Mouse (Mus musculus): ENCODE results near the gene Irgc1. TPM values are rescaled to one million over a fixed set of nuclear protein-coding genes. Genes with fewer than 3 reads are reported as not detected.
A peak's percentile ranks its signal among the peaks of the same experiment; 100 is the strongest.

Gene Irgc1
- polyA plus RNA-seq, 1 experiment from 2014 or later: not detected

- Histone ChIP-seq H3K9ac (ENCODE audit: low read depth, low read length) (no peak overlapping the region; the same call in 1 of the 2 replicates), H3K9me3 (ENCODE audit: control insufficient read depth, low read length) (no peaks in the 10 kb centered on the region), H3K4me2 (ENCODE audit: low read length) (no peak overlapping the region), H3K4me1 (ENCODE audit: control insufficient read depth, insufficient read depth, low read depth, low read length) (peaks cover 7% of the 10 kb centered on the region), H3K36me3 (ENCODE audit: control insufficient read depth, insufficient read depth, low read length) (peaks cover 4% of the 10 kb centered on the region), H3K27ac (ENCODE audit: low read depth, low read length) (peak overlapping the region; percentile 64; the same call in 1 of the 2 replicates), H3K27me3 (replicated peaks; ENCODE audit: control insufficient read depth, insufficient read depth, low read length) (no peaks in the 10 kb centered on the region), H3K4me3 (ENCODE audit: low read length) (no peak overlapping the region)
- peak; percentile 77 for ATAC-seq
- 46% methylated on average over 8 of the region's 8 CpGs for WGBS
These were observed 29.8 kb downstream of the Irgc1 start for GRCm38 (mm10) chr7:24422251-24422650.

- H3K27ac ChIP-seq (ENCODE audit: low read depth, low read length): peak overlapping the region; percentile 64; the same call in 1 of the 2 replicates
- peaks cover 7% of the 10 kb centered on the region for H3K36me3 ChIP-seq (ENCODE audit: control insufficient read depth, insufficient read depth, low read length)
- H3K4me3 ChIP-seq (ENCODE audit: low read length): no peak overlapping the region
- H3K4me2 ChIP-seq (ENCODE audit: low read length): no peak overlapping the region
- H3K9me3 ChIP-seq (ENCODE audit: control insufficient read depth, low read length): no peaks in the 10 kb centered on the region
- no peak overlapping the region for H3K9ac ChIP-seq (ENCODE audit: low read depth, low read length)
- ATAC-seq: no peak
- no peaks in the 10 kb centered on the region for H3K27me3 ChIP-seq (replicated peaks; ENCODE audit: control insufficient read depth, insufficient read depth, low read length)
- WGBS: 50% methylated on average over 7 of the region's 7 CpGs
- peaks cover 7% of the 10 kb centered on the region for H3K4me1 ChIP-seq (ENCODE audit: control insufficient read depth, insufficient read depth, low read depth, low read length)
These were observed 30.4 kb downstream of the Irgc1 start for GRCm38 (mm10) chr7:24421648-24422047.

- peaks cover 7% of the 10 kb centered on the region for H3K4me1 ChIP-seq (ENCODE audit: control insufficient read depth, insufficient read depth, low read depth, low read length)
- WGBS: 32% methylated on average over 8 of the region's 8 CpGs
- ATAC-seq: no peak
- peaks cover 8% of the 10 kb centered on the region for H3K36me3 ChIP-seq (ENCODE audit: control insufficient read depth, insufficient read depth, low read length)
- no peaks in the 10 kb centered on the region for H3K27me3 ChIP-seq (replicated peaks; ENCODE audit: control insufficient read depth, insufficient read depth, low read length)
- no peaks in the 10 kb centered on the region for H3K9me3 ChIP-seq (ENCODE audit: control insufficient read depth, low read length)
- H3K9ac ChIP-seq (ENCODE audit: low read depth, low read length): no peak overlapping the region; the same call in 1 of the 2 replicates
- no peak overlapping the region for H3K4me3 ChIP-seq (ENCODE audit: low read length)
- H3K27ac ChIP-seq (ENCODE audit: low read depth, low read length): no peak overlapping the region
- no peak overlapping the region for H3K4me2 ChIP-seq (ENCODE audit: low read length)
These were observed 32.5 kb downstream of the Irgc1 start for GRCm38 (mm10) chr7:24419579-24419978.

- Histone ChIP-seq H3K9ac (ENCODE audit: low read depth, low read length) (no peak overlapping the region), H3K9me3 (ENCODE audit: control insufficient read depth, low read length) (no peaks in the 10 kb centered on the region), H3K27ac (ENCODE audit: low read depth, low read length) (no peak overlapping the region), H3K4me3 (ENCODE audit: low read length) (no peak overlapping the region), H3K36me3 (ENCODE audit: control insufficient read depth, insufficient read depth, low read length) (peaks cover 3% of the 10 kb centered on the region; the same call in 1 of the 2 replicates), H3K27me3 (replicated peaks; ENCODE audit: control insufficient read depth, insufficient read depth, low read length) (no peaks in the 10 kb centered on the region), H3K4me2 (ENCODE audit: low read length) (no peak overlapping the region), H3K4me1 (ENCODE audit: control insufficient read depth, insufficient read depth, low read depth, low read length) (no peaks in the 10 kb centered on the region)
- no peak for ATAC-seq
- 85% methylated on average over 7 of the region's 7 CpGs for WGBS
These were observed 36.8 kb downstream of the Irgc1 start for GRCm38 (mm10) chr7:24415261-24415660.

- H3K4me2 ChIP-seq (ENCODE audit: low read length): no peak overlapping the region
- no peak overlapping the region for H3K9ac ChIP-seq (ENCODE audit: low read depth, low read length)
- H3K36me3 ChIP-seq (ENCODE audit: control insufficient read depth, insufficient read depth, low read length): peaks cover 3% of the 10 kb centered on the region; the same call in 1 of the 2 replicates
- no peaks in the 10 kb centered on the region for H3K9me3 ChIP-seq (ENCODE audit: control insufficient read depth, low read length)
- ATAC-seq: no peak
- H3K27ac ChIP-seq (ENCODE audit: low read depth, low read length): no peak overlapping the region
- 94% methylated on average over 3 of the region's 3 CpGs for WGBS
- H3K4me1 ChIP-seq (ENCODE audit: control insufficient read depth, insufficient read depth, low read depth, low read length): no peaks in the 10 kb centered on the region
- H3K4me3 ChIP-seq (ENCODE audit: low read length): no peak overlapping the region
- H3K27me3 ChIP-seq (replicated peaks; ENCODE audit: control insufficient read depth, insufficient read depth, low read length): no peaks in the 10 kb centered on the region
These were observed 38.5 kb downstream of the Irgc1 start for GRCm38 (mm10) chr7:24413630-24414029.

- no peak overlapping the region for H3K9ac ChIP-seq (ENCODE audit: low read depth, low read length)
- no peak for ATAC-seq
- H3K36me3 ChIP-seq (ENCODE audit: control insufficient read depth, insufficient read depth, low read length): no peaks in the 10 kb centered on the region; the same call in 1 of the 2 replicates
- H3K9me3 ChIP-seq (ENCODE audit: control insufficient read depth, low read length): no peaks in the 10 kb centered on the region
- no peaks in the 10 kb centered on the region for H3K27me3 ChIP-seq (replicated peaks; ENCODE audit: control insufficient read depth, insufficient read depth, low read length)
- no peak overlapping the region for H3K4me2 ChIP-seq (ENCODE audit: low read length)
- H3K27ac ChIP-seq (ENCODE audit: low read depth, low read length): no peak overlapping the region
- H3K4me3 ChIP-seq (ENCODE audit: low read length): no peak overlapping the region
- 76% methylated on average over 3 of the region's 3 CpGs for WGBS
- no peaks in the 10 kb centered on the region for H3K4me1 ChIP-seq (ENCODE audit: control insufficient read depth, insufficient read depth, low read depth, low read length)
These were observed 41.3 kb downstream of the Irgc1 start for GRCm38 (mm10) chr7:24410831-24411230.

- WGBS: 89% methylated on average over 6 of the region's 6 CpGs
- Histone ChIP-seq H3K4me3 (ENCODE audit: low read length) (no peak overlapping the region), H3K36me3 (ENCODE audit: control insufficient read depth, insufficient read depth, low read length) (no peaks in the 10 kb centered on the region; the same call in 1 of the 2 replicates), H3K4me1 (ENCODE audit: control insufficient read depth, insufficient read depth, low read depth, low read length) (no peaks in the 10 kb centered on the region), H3K27me3 (replicated peaks; ENCODE audit: control insufficient read depth, insufficient read depth, low read length) (no peaks in the 10 kb centered on the region), H3K9me3 (ENCODE audit: control insufficient read depth, low read length) (no peaks in the 10 kb centered on the region), H3K27ac (ENCODE audit: low read depth, low read length) (no peak overlapping the region), H3K9ac (ENCODE audit: low read depth, low read length) (no peak overlapping the region), H3K4me2 (ENCODE audit: low read length) (no peak overlapping the region)
- no peak for ATAC-seq
These were observed 42.0 kb downstream of the Irgc1 start for GRCm38 (mm10) chr7:24410123-24410522.

- no peaks in the 10 kb centered on the region for H3K4me1 ChIP-seq (ENCODE audit: control insufficient read depth, insufficient read depth, low read depth, low read length)
- ATAC-seq: no peak
These were observed 43.9 kb downstream of the Irgc1 start for GRCm38 (mm10) chr7:24408186-24408585.

GRCm38 (mm10) chr7:24406528-24407344 lies 45.4 kb downstream of the Irgc1 start:
- Histone ChIP-seq H3K4me3 (ENCODE audit: low read length) (no peak overlapping the region), H3K9me3 (ENCODE audit: control insufficient read depth, low read length) (no peaks in the 10 kb centered on the region), H3K36me3 (ENCODE audit: control insufficient read depth, insufficient read depth, low read length) (no peaks in the 10 kb centered on the region), H3K27me3 (replicated peaks; ENCODE audit: control insufficient read depth, insufficient read depth, low read length) (no peaks in the 10 kb centered on the region), H3K27ac (ENCODE audit: low read depth, low read length) (no peak overlapping the region), H3K9ac (ENCODE audit: low read depth, low read length) (0 out of 2 replicates have a peak overlapping the region, but pooled peaks have one; percentile 15), H3K4me2 (ENCODE audit: low read length) (no peak overlapping the region), H3K4me1 (ENCODE audit: control insufficient read depth, insufficient read depth, low read depth, low read length) (no peaks in the 10 kb centered on the region)
- peak; percentile 27 for ATAC-seq
- WGBS: 38% methylated on average over 5 of the region's 5 CpGs

More at GRCm38 (mm10) chr7:24408186-24408585, 43.9 kb downstream of the Irgc1 start:
- no peak overlapping the region for H3K4me2 ChIP-seq (ENCODE audit: low read length)
- no peaks in the 10 kb centered on the region for H3K9me3 ChIP-seq (ENCODE audit: control insufficient read depth, low read length)
- no peaks in the 10 kb centered on the region for H3K27me3 ChIP-seq (replicated peaks; ENCODE audit: control insufficient read depth, insufficient read depth, low read length)
- no peak overlapping the region for H3K27ac ChIP-seq (ENCODE audit: low read depth, low read length)
- H3K36me3 ChIP-seq (ENCODE audit: control insufficient read depth, insufficient read depth, low read length): no peaks in the 10 kb centered on the region; the same call in 1 of the 2 replicates
- no peak overlapping the region for H3K4me3 ChIP-seq (ENCODE audit: low read length)
- no peak overlapping the region for H3K9ac ChIP-seq (ENCODE audit: low read depth, low read length)
- WGBS: 86% methylated on average over 9 of the region's 9 CpGs

Measured in hindbrain, embryonic 16.5 days (tissue).